Mouse (Mus musculus) liver, postnatal 0 days (tissue): Measurements from ENCODE around the gene A930017K11Rik.
A peak's percentile ranks its signal among the peaks of the same experiment; 100 is the strongest.

Source experiments
- CTCF ChIP-seq: sonication (generic); IDR thresholded peaks from 2 replicates; pipeline ENCODE4 v1.5.1; 2016; ENCODE audit warnings: antibody characterized with exemption, low read depth
- EP300 ChIP-seq: IDR thresholded peaks from 2 replicates; pipeline ENCODE4 v1.6.1; 2016; ENCODE audit warnings: antibody characterized with exemption, low read depth, mild to moderate bottlenecking

DNA sequence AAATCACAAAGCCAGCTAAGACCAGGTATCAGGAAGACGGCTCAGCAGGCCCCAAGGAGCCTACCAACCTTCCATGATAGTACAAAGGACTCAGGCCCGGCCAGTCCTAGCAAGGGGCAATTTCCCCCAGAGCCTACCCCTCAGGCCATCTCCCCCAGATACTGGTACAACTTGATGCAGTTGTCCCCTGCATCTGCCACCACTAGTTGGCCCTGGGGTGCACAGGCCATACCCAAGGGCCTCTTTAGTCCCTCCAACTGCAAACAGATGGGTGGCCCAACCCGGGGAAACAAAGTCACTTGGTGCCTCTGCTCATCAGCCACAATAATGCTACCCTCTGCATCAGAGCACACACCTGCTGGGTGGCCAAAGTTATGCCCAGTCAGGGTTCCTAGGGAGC is 9.1 kb downstream of the A930017K11Rik start:
- TF ChIP-seq EP300 (no peak), CTCF (peak; percentile 44)
